Mouse (Mus musculus) midbrain, embryonic 11.5 days (tissue): ENCODE data around the gene Cdh3. TPM values are rescaled to one million over a fixed set of nuclear protein-coding genes. Genes with fewer than 3 reads are reported as not detected.

Source experiments
- ATAC-seq: fragments of 200-750 bp; cut with Nextera tagmentation; 2 replicates; pipeline ENCODE4 v1.8.0; 2017; ENCODE audit warnings: moderate TSS enrichment, moderate library complexity; ENCODE audit not compliant: low FRiP score
- DNase-seq: peaks from one replicate; pipeline ENCODE4 v3.0.0; 2015; ENCODE audit warnings: low spot score; ENCODE audit errors: missing footprints
- H3K27ac ChIP-seq: fragments of 300-500 bp; sonication (generic); 2 replicates; pipeline ENCODE4 v1.5.1; 2014; ENCODE audit warnings: low read depth, low read length
- H3K27me3 ChIP-seq: fragments of 300-500 bp; sonication (generic); 2 replicates; pipeline ENCODE4 v1.6.1; 2014; ENCODE audit warnings: mild to moderate bottlenecking, low read length, moderate library complexity, mixed read lengths; ENCODE audit not compliant: control insufficient read depth, insufficient read depth
- H3K36me3 ChIP-seq: fragments of 300-500 bp; sonication (generic); 2 replicates; pipeline ENCODE4 v1.6.1; 2014; ENCODE audit warnings: mild to moderate bottlenecking, low read length, moderate library complexity, mixed read lengths; ENCODE audit not compliant: control insufficient read depth, insufficient read depth
- H3K4me1 ChIP-seq: fragments of 300-500 bp; sonication (generic); 2 replicates; pipeline ENCODE4 v1.6.1; 2014; ENCODE audit warnings: low read length; ENCODE audit not compliant: control insufficient read depth, insufficient read depth
- H3K4me2 ChIP-seq: fragments of 300-500 bp; sonication (generic); 2 replicates; pipeline ENCODE4 v1.6.1; 2014; ENCODE audit warnings: mild to moderate bottlenecking, moderate library complexity
- H3K4me3 ChIP-seq: fragments of 300-500 bp; sonication (generic); 2 replicates; pipeline ENCODE4 v1.5.1; 2014; ENCODE audit warnings: low read depth, low read length
- H3K9ac ChIP-seq: fragments of 300-500 bp; sonication (generic); 2 replicates; pipeline ENCODE4 v1.6.1; 2014; ENCODE audit warnings: low read length
- H3K9me3 ChIP-seq: fragments of 300-500 bp; sonication (generic); 2 replicates; pipeline ENCODE4 v1.6.1; 2016; ENCODE audit warnings: low read length; ENCODE audit not compliant: control insufficient read depth
- WGBS: fragments of 180-500 bp; shearing (Covaris S2); extraction: QIAGEN DNeasy Blood & Tissue Kit; methylation state at CpG from one replicate; pipeline ENCODE4 v1.1.7; 2014; 5-methylcytosine and 5-hydroxymethylcytosine counted together
- polyA plus RNA-seq: library from polyadenylated mRNA; unstranded; fragments of >200 nt; fragmentation: Nextera tagmentation; extraction: Ambion mirVana; gene quantifications from 2 replicates; pipeline ENCODE4 v1.2.1, GENCODE M21; 2014

The Cdh3 gene
- polyA plus RNA-seq, 1 experiment from 2014 or later: 1.2 TPM

GRCm38 (mm10) chr8:106507761-106508331 lies 2.8 kb upstream of the Cdh3 start:
- peak overlapping the region; percentile 25 for H3K4me3 ChIP-seq
- no peak overlapping the region for H3K27ac ChIP-seq
- H3K36me3 ChIP-seq: no peaks in the 10 kb centered on the region
- H3K9ac ChIP-seq: peak overlapping the region; percentile 24; the same call in 1 of the 2 replicates
- peaks cover 56% of the 10 kb centered on the region for H3K27me3 ChIP-seq
- H3K4me2 ChIP-seq: peak overlapping the region; percentile 48
- WGBS: under 1% methylated on average over 30 of the region's 30 CpGs
- H3K4me1 ChIP-seq: peaks cover 23% of the 10 kb centered on the region
- ATAC-seq (peak; percentile 40; the same call in 1 of the 2 replicates), DNase-seq (peak; percentile 95)
- H3K9me3 ChIP-seq: no peaks in the 10 kb centered on the region

GRCm38 (mm10) chr8:106508456-106508855 lies 2.2 kb upstream of the Cdh3 start:
- H3K9me3 ChIP-seq: no peaks in the 10 kb centered on the region
- ATAC-seq (peak; percentile 19; the same call in 1 of the 2 replicates), DNase-seq (peak; percentile 89)
- peaks cover 56% of the 10 kb centered on the region for H3K27me3 ChIP-seq
- H3K4me1 ChIP-seq: peaks cover 23% of the 10 kb centered on the region
- peak overlapping the region; percentile 48; the same call in 1 of the 2 replicates for H3K4me2 ChIP-seq
- 36% methylated on average over 3 of the region's 3 CpGs for WGBS
- H3K27ac ChIP-seq: no peak overlapping the region
- H3K9ac ChIP-seq: no peak overlapping the region
- no peaks in the 10 kb centered on the region for H3K36me3 ChIP-seq
- no peak overlapping the region for H3K4me3 ChIP-seq

- Histone ChIP-seq H3K9me3 (no peaks in the 10 kb centered on the region), H3K36me3 (no peaks in the 10 kb centered on the region), H3K9ac (no peak overlapping the region), H3K27ac (no peak overlapping the region), H3K4me3 (no peak overlapping the region), H3K4me1 (peaks cover 23% of the 10 kb centered on the region), H3K4me2 (no peak overlapping the region), H3K27me3 (peaks cover 59% of the 10 kb centered on the region)
- ATAC-seq (no peak), DNase-seq (no peak)
- WGBS: 44% methylated on average over 8 of the region's 8 CpGs
Observed at GRCm38 (mm10) chr8:106509079-106509780, 1.5 kb upstream of the Cdh3 start.

- H3K9me3 ChIP-seq: no peaks in the 10 kb centered on the region
- DNase-seq: peak; percentile 95
- under 1% methylated on average over 22 of the region's 22 CpGs for WGBS
- H3K9ac ChIP-seq: peak overlapping the region; percentile 53
- peak overlapping the region; percentile 33 for H3K4me3 ChIP-seq
- H3K36me3 ChIP-seq: no peaks in the 10 kb centered on the region
- no peak overlapping the region for H3K27ac ChIP-seq
- peaks cover 23% of the 10 kb centered on the region for H3K4me1 ChIP-seq
- ATAC-seq: peak; percentile 36
- H3K4me2 ChIP-seq: peak overlapping the region; percentile 58
- peaks cover 59% of the 10 kb centered on the region for H3K27me3 ChIP-seq
Observed at GRCm38 (mm10) chr8:106511065-106511501, 392 bp downstream of the Cdh3 start.

- Histone ChIP-seq H3K9ac (peak overlapping the region; percentile 53), H3K4me2 (peak overlapping the region; percentile 58), H3K27me3 (peaks cover 59% of the 10 kb centered on the region), H3K4me1 (peaks cover 23% of the 10 kb centered on the region), H3K9me3 (no peaks in the 10 kb centered on the region), H3K36me3 (no peaks in the 10 kb centered on the region), H3K27ac (no peak overlapping the region), H3K4me3 (peak overlapping the region; percentile 33)
- ATAC-seq: peak; percentile 57
- under 1% methylated on average over 30 of the region's 30 CpGs for WGBS
- peak; percentile 93 for DNase-seq
Observed at GRCm38 (mm10) chr8:106511531-106512041, 895 bp downstream of the Cdh3 start.

- 63% methylated on average over 7 of the region's 7 CpGs for WGBS
- H3K27me3 ChIP-seq: peaks cover 51% of the 10 kb centered on the region
Observed at GRCm38 (mm10) chr8:106512475-106513150, 1.9 kb downstream of the Cdh3 start.

GRCm38 (mm10) chr8:106515946-106516479 lies 5.3 kb downstream of the Cdh3 start:
- Histone ChIP-seq H3K4me2 (no peak overlapping the region), H3K4me1 (peaks cover 8% of the 10 kb centered on the region), H3K4me3 (no peak overlapping the region), H3K27me3 (peaks cover 21% of the 10 kb centered on the region), H3K9ac (no peak overlapping the region), H3K36me3 (no peaks in the 10 kb centered on the region), H3K27ac (no peak overlapping the region), H3K9me3 (no peaks in the 10 kb centered on the region)
- 25% methylated on average over 1 of the region's 1 CpGs for WGBS
- ATAC-seq (no peak), DNase-seq (no peak)

More at GRCm38 (mm10) chr8:106512475-106513150, 1.9 kb downstream of the Cdh3 start:
- no peak overlapping the region for H3K27ac ChIP-seq
- H3K9me3 ChIP-seq: no peaks in the 10 kb centered on the region
- DNase-seq (no peak), ATAC-seq (no peak)
- no peaks in the 10 kb centered on the region for H3K36me3 ChIP-seq
- no peak overlapping the region for H3K9ac ChIP-seq
- no peak overlapping the region for H3K4me2 ChIP-seq
- H3K4me3 ChIP-seq: no peak overlapping the region
- peaks cover 23% of the 10 kb centered on the region for H3K4me1 ChIP-seq

GRCm38 (mm10) chr8:106516581-106516980 lies 5.9 kb downstream of the Cdh3 start:
- DNase-seq: no peak
- no peak overlapping the region for H3K4me3 ChIP-seq
- peaks cover 2% of the 10 kb centered on the region for H3K4me1 ChIP-seq
- H3K9me3 ChIP-seq: no peaks in the 10 kb centered on the region
- H3K9ac ChIP-seq: no peak overlapping the region
- H3K4me2 ChIP-seq: no peak overlapping the region
- no peaks in the 10 kb centered on the region for H3K36me3 ChIP-seq
- WGBS: 94% methylated on average over 2 of the region's 2 CpGs
- peaks cover 15% of the 10 kb centered on the region for H3K27me3 ChIP-seq
- H3K27ac ChIP-seq: no peak overlapping the region
- ATAC-seq: no peak
